Mouse (Mus musculus) hindbrain, postnatal 0 days (tissue): ENCODE results near the gene Fam20c. TPM values are rescaled to one million over a fixed set of nuclear protein-coding genes. Genes with fewer than 3 reads are reported as not detected.
A peak's percentile ranks its signal among the peaks of the same experiment; 100 is the strongest.

Experiments used
- ATAC-seq: fragments of 200-750 bp; cut with Nextera tagmentation; 2 replicates; pipeline ENCODE4 v1.8.0; 2017; ENCODE audit warnings: mild to moderate bottlenecking, moderate TSS enrichment, moderate library complexity
- DNase-seq: peaks from one replicate; pipeline ENCODE4 v3.0.0-alpha.2; 2015; ENCODE audit warnings: low spot score
- H3K27ac ChIP-seq: fragments of 300-500 bp; sonication (generic); 2 replicates; pipeline ENCODE4 v1.5.1; 2014; ENCODE audit warnings: mild to moderate bottlenecking
- H3K27me3 ChIP-seq: fragments of 300-500 bp; sonication (generic); 2 replicates; pipeline ENCODE4 v1.6.1; 2014; ENCODE audit warnings: low read length, mixed read lengths; ENCODE audit not compliant: insufficient read depth
- H3K36me3 ChIP-seq: fragments of 300-500 bp; sonication (generic); 2 replicates; pipeline ENCODE4 v1.6.1; 2014; ENCODE audit warnings: low read length, mixed read lengths; ENCODE audit not compliant: insufficient read depth
- H3K4me1 ChIP-seq: fragments of 300-500 bp; sonication (generic); 2 replicates; pipeline ENCODE4 v1.6.1; 2014; ENCODE audit warnings: antibody characterized with exemption, low read length, mixed read lengths; ENCODE audit not compliant: insufficient read depth
- H3K4me2 ChIP-seq: fragments of 300-500 bp; sonication (generic); 2 replicates; pipeline ENCODE4 v1.6.1; 2014; ENCODE audit warnings: low read depth, mild to moderate bottlenecking, low read length, moderate library complexity, mixed read lengths
- H3K4me3 ChIP-seq: fragments of 300-500 bp; sonication (generic); 2 replicates; pipeline ENCODE4 v1.5.1; 2014; ENCODE audit warnings: low read length
- H3K9ac ChIP-seq: fragments of 300-500 bp; sonication (generic); replicated peaks from 2 replicates; pipeline ENCODE4 v1.6.1; 2014; ENCODE audit warnings: mild to moderate bottlenecking, low read length, moderate library complexity, mixed read lengths
- H3K9me3 ChIP-seq: fragments of 300-500 bp; sonication (generic); 2 replicates; pipeline ENCODE4 v1.6.1; 2016; ENCODE audit warnings: low read length, mixed read lengths
- CTCF ChIP-seq: IDR thresholded peaks from 2 replicates; pipeline ENCODE4 v1.5.1; 2016; ENCODE audit warnings: antibody characterized with exemption, control low read depth, low read depth
- WGBS: fragments of 180-500 bp; shearing (Covaris S2); extraction: QIAGEN DNeasy Blood & Tissue Kit; methylation state at CpG from one replicate; pipeline ENCODE4 v1.1.7; 2014; 5-methylcytosine and 5-hydroxymethylcytosine counted together
- polyA plus RNA-seq: library from polyadenylated mRNA; unstranded; fragments of >200 nt; fragmentation: Nextera tagmentation; extraction: Ambion mirVana; gene quantifications from 2 replicates; pipeline ENCODE4 v1.2.1, GENCODE M21; 2015
- total RNA-seq: library from RNA; depleted of rRNA; stranded (reverse); fragments of >200 nt; gene quantifications from 2 replicates; pipeline ENCODE4 v1.2.3, GENCODE M21; 2014

The Fam20c gene
- total and polyA plus RNA-seq, 2 experiments from 2014 or later = 53.9 to 96.4 TPM

GRCm38 (mm10) chr5:138778731-138779463 lies 24.6 kb downstream of the Fam20c start:
- peaks cover 9% of the 10 kb centered on the region for H3K4me1 ChIP-seq
- H3K9ac ChIP-seq = no peak overlapping the region
- H3K4me2 ChIP-seq = no peak overlapping the region
- H3K27ac ChIP-seq = peak overlapping the region; percentile 77
- no peaks in the 10 kb centered on the region for H3K27me3 ChIP-seq
- WGBS = 25% methylated on average over 9 of the region's 9 CpGs
- peak; percentile 70 for DNase-seq
- TF ChIP-seq CTCF = no peak
- H3K9me3 ChIP-seq = no peaks in the 10 kb centered on the region
- H3K36me3 ChIP-seq = peaks cover 6% of the 10 kb centered on the region
- H3K4me3 ChIP-seq = no peak overlapping the region
- peak; percentile 72 for ATAC-seq

- WGBS = 67% methylated on average over 3 of the region's 3 CpGs
- H3K9me3 ChIP-seq = no peaks in the 10 kb centered on the region
- TF ChIP-seq CTCF = no peak
- H3K27me3 ChIP-seq = no peaks in the 10 kb centered on the region
- no peak for ATAC-seq
- H3K9ac ChIP-seq = no peak overlapping the region
- H3K36me3 ChIP-seq = peaks cover 10% of the 10 kb centered on the region
- no peak for DNase-seq
- H3K27ac ChIP-seq = peak overlapping the region; percentile 77; the same call in 1 of the 2 replicates
- no peak overlapping the region for H3K4me2 ChIP-seq
- peaks cover 9% of the 10 kb centered on the region for H3K4me1 ChIP-seq
- no peak overlapping the region for H3K4me3 ChIP-seq
Observed at GRCm38 (mm10) chr5:138779655-138780054, 25.3 kb downstream of the Fam20c start.

DNA sequence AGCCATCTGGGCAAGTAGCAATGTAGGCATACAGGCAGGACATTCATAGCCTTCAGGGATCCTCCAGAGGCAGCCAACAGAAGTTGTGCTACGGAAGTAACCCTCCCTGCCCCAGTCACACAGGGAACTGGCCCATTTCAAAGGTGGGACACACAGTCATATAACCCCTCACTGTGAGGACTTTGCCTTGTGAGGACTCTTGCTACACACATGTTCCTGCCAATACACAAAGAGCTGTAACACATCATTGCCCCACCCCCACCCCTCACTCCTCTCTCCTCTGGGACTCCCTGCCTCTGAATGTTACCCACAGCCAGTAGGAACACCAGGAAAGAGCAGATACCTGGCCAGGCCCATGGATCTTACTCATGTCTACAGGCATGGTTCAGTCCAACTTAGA lies 28.4 kb downstream of the Fam20c start:
- no peaks in the 10 kb centered on the region for H3K27me3 ChIP-seq
- H3K9me3 ChIP-seq = no peaks in the 10 kb centered on the region
- no peak overlapping the region for H3K9ac ChIP-seq
- H3K4me1 ChIP-seq = peaks cover 9% of the 10 kb centered on the region
- H3K4me3 ChIP-seq = no peak overlapping the region
- DNase-seq (no peak), ATAC-seq (no peak)
- no peak overlapping the region for H3K27ac ChIP-seq
- TF ChIP-seq CTCF = no peak
- WGBS = 86% methylated on average over 1 of the region's 1 CpGs
- H3K36me3 ChIP-seq = peaks cover 7% of the 10 kb centered on the region; the same call in 1 of the 2 replicates
- no peak overlapping the region for H3K4me2 ChIP-seq

DNA sequence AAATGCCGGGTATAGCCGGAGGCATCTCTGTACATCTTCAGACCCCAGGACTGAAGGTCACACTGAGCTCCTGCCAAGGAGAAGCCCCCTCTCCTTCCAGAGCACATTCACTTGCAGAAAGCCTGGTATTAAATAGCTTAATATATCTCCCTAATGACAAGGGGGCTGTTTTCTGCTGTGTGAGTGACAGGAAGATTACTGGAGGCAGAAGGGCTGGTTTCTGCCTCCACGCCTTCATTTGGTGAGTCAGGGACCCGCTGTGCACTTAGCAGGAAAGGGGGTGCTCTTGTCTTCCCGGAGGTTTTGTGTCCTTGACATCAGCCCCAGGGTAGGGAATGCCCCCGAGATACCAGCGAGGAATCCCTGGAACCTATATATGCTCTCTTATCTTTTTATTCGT lies 28.9 kb downstream of the Fam20c start:
- 75% methylated on average over 8 of the region's 8 CpGs for WGBS
- Histone ChIP-seq H3K9ac (no peak overlapping the region), H3K4me2 (no peak overlapping the region), H3K9me3 (no peaks in the 10 kb centered on the region), H3K36me3 (peaks cover 7% of the 10 kb centered on the region; the same call in 1 of the 2 replicates), H3K27me3 (no peaks in the 10 kb centered on the region), H3K4me1 (peaks cover 9% of the 10 kb centered on the region), H3K4me3 (no peak overlapping the region), H3K27ac (no peak overlapping the region)
- ATAC-seq = no peak
- TF ChIP-seq CTCF = no peak
- no peak for DNase-seq

GRCm38 (mm10) chr5:138785986-138786515 lies 31.7 kb downstream of the Fam20c start:
- ATAC-seq (no peak), DNase-seq (no peak)
- Histone ChIP-seq H3K9me3 (no peaks in the 10 kb centered on the region), H3K4me1 (peaks cover 4% of the 10 kb centered on the region), H3K36me3 (peaks cover 11% of the 10 kb centered on the region; the same call in 1 of the 2 replicates), H3K4me3 (no peak overlapping the region), H3K9ac (no peak overlapping the region), H3K27me3 (no peaks in the 10 kb centered on the region), H3K4me2 (no peak overlapping the region), H3K27ac (no peak overlapping the region)
- TF ChIP-seq CTCF = no peak
- WGBS = 85% methylated on average over 3 of the region's 3 CpGs

GRCm38 (mm10) chr5:138787648-138788047 lies 33.3 kb downstream of the Fam20c start:
- Histone ChIP-seq H3K4me1 (peaks cover 4% of the 10 kb centered on the region), H3K27me3 (no peaks in the 10 kb centered on the region), H3K4me3 (no peak overlapping the region), H3K27ac (no peak overlapping the region), H3K4me2 (no peak overlapping the region), H3K9me3 (no peaks in the 10 kb centered on the region), H3K36me3 (peaks cover 11% of the 10 kb centered on the region; the same call in 1 of the 2 replicates), H3K9ac (no peak overlapping the region)
- ATAC-seq (no peak), DNase-seq (no peak)
- no peak for TF ChIP-seq CTCF
- WGBS = 81% methylated on average over 7 of the region's 7 CpGs
